Mouse (Mus musculus) heart, embryonic 15.5 days (tissue): ENCODE measurements around the gene Tpst1. TPM values are rescaled to one million over a fixed set of nuclear protein-coding genes. Genes with fewer than 3 reads are reported as not detected.
A peak's percentile ranks its signal among the peaks of the same experiment; 100 is the strongest.

Source experiments
- ATAC-seq: fragments of 200-750 bp; cut with Nextera tagmentation; replicated peaks from 2 replicates; pipeline ENCODE4 v1.8.0; 2017; ENCODE audit warnings: low read depth, moderate TSS enrichment; ENCODE audit not compliant: insufficient number of reproducible peaks, insufficient read depth, low FRiP score
- H3K27ac ChIP-seq: fragments of 300-500 bp; sonication (generic); 2 replicates; pipeline ENCODE4 v1.5.1; 2015; ENCODE audit warnings: mild to moderate bottlenecking, inconsistent platforms
- H3K27me3 ChIP-seq: fragments of 300-500 bp; sonication (generic); 2 replicates; pipeline ENCODE4 v1.6.1; 2015; ENCODE audit warnings: inconsistent platforms
- H3K36me3 ChIP-seq: fragments of 300-500 bp; sonication (generic); 2 replicates; pipeline ENCODE4 v1.6.1; 2015; ENCODE audit warnings: mild to moderate bottlenecking, inconsistent platforms
- H3K4me1 ChIP-seq: fragments of 300-500 bp; sonication (generic); replicated peaks from 2 replicates; pipeline ENCODE4 v1.6.1; 2015; ENCODE audit warnings: inconsistent platforms
- H3K4me2 ChIP-seq: fragments of 300-500 bp; sonication (generic); 2 replicates; pipeline ENCODE4 v1.6.1; 2015; ENCODE audit warnings: inconsistent platforms, mild to moderate bottlenecking, moderate library complexity
- H3K4me3 ChIP-seq: fragments of 300-500 bp; sonication (generic); 2 replicates; pipeline ENCODE4 v1.5.1; 2015; ENCODE audit warnings: mild to moderate bottlenecking, inconsistent platforms
- H3K9ac ChIP-seq: fragments of 300-500 bp; sonication (generic); 2 replicates; pipeline ENCODE4 v1.6.1; 2015; ENCODE audit warnings: mild to moderate bottlenecking, inconsistent platforms
- H3K9me3 ChIP-seq: fragments of 300-500 bp; sonication (generic); replicated peaks from 2 replicates; pipeline ENCODE4 v1.6.1; 2016; ENCODE audit warnings: inconsistent platforms
- WGBS: fragments of 180-500 bp; shearing (Covaris S2); methylation state at CpG from one replicate; pipeline ENCODE4 v1.1.7; 2015; ENCODE audit warnings: mixed read lengths; 5-methylcytosine and 5-hydroxymethylcytosine counted together
- polyA plus RNA-seq: library from polyadenylated mRNA; unstranded; fragments of >200 nt; fragmentation: Nextera tagmentation; extraction: Ambion mirVana; gene quantifications from 2 replicates; pipeline ENCODE4 v1.2.1, GENCODE M21; 2015

Tpst1 gene
- polyA plus RNA-seq, 1 experiment from 2014 or later, result 27.2 TPM

- Histone ChIP-seq H3K4me1 (peaks cover 7% of the 10 kb centered on the region), H3K27ac (no peak overlapping the region), H3K4me2 (no peak overlapping the region), H3K36me3 (no peaks in the 10 kb centered on the region), H3K27me3 (no peaks in the 10 kb centered on the region), H3K4me3 (no peak overlapping the region), H3K9me3 (no peaks in the 10 kb centered on the region), H3K9ac (no peak overlapping the region)
- WGBS, result 13% methylated on average over 2 of the region's 2 CpGs
- ATAC-seq, result peak; percentile 47; the same call in 1 of the 2 replicates
Measured at GRCm38 (mm10) chr5:130097837-130098236, 24.7 kb downstream of the Tpst1 start.

- WGBS, result 94% methylated on average over 17 of the region's 17 CpGs
- no peaks in the 10 kb centered on the region for H3K9me3 ChIP-seq
- H3K36me3 ChIP-seq, result no peaks in the 10 kb centered on the region
- no peak overlapping the region for H3K27ac ChIP-seq
- no peak for ATAC-seq
- peaks cover 7% of the 10 kb centered on the region for H3K4me1 ChIP-seq
- H3K9ac ChIP-seq, result no peak overlapping the region
- H3K27me3 ChIP-seq, result no peaks in the 10 kb centered on the region
- no peak overlapping the region for H3K4me2 ChIP-seq
- H3K4me3 ChIP-seq, result no peak overlapping the region
Measured at GRCm38 (mm10) chr5:130101724-130102123, 28.6 kb downstream of the Tpst1 start.

- H3K4me2 ChIP-seq, result no peak overlapping the region
- no peak overlapping the region for H3K27ac ChIP-seq
- H3K27me3 ChIP-seq, result no peaks in the 10 kb centered on the region
- no peaks in the 10 kb centered on the region for H3K9me3 ChIP-seq
- H3K36me3 ChIP-seq, result no peaks in the 10 kb centered on the region
- ATAC-seq, result no peak
- no peaks in the 10 kb centered on the region for H3K4me1 ChIP-seq
- WGBS, result 51% methylated on average over 3 of the region's 3 CpGs
- no peak overlapping the region for H3K9ac ChIP-seq
- H3K4me3 ChIP-seq, result no peak overlapping the region
Measured at GRCm38 (mm10) chr5:130109348-130109747, 36.2 kb downstream of the Tpst1 start.

- H3K36me3 ChIP-seq, result no peaks in the 10 kb centered on the region
- H3K4me1 ChIP-seq, result no peaks in the 10 kb centered on the region
- no peak overlapping the region for H3K27ac ChIP-seq
- no peak overlapping the region for H3K4me3 ChIP-seq
- H3K9ac ChIP-seq, result no peak overlapping the region
- 83% methylated on average over 12 of the region's 12 CpGs for WGBS
- H3K9me3 ChIP-seq, result no peaks in the 10 kb centered on the region
- H3K27me3 ChIP-seq, result no peaks in the 10 kb centered on the region
- H3K4me2 ChIP-seq, result no peak overlapping the region
- no peak for ATAC-seq
Measured at GRCm38 (mm10) chr5:130110632-130111464, 37.7 kb downstream of the Tpst1 start.

GRCm38 (mm10) chr5:130112653-130113052 lies 39.5 kb downstream of the Tpst1 start:
- Histone ChIP-seq H3K4me3 (no peak overlapping the region), H3K36me3 (no peaks in the 10 kb centered on the region), H3K9me3 (no peaks in the 10 kb centered on the region), H3K27me3 (no peaks in the 10 kb centered on the region), H3K4me2 (no peak overlapping the region), H3K4me1 (no peaks in the 10 kb centered on the region), H3K9ac (no peak overlapping the region), H3K27ac (no peak overlapping the region)
- no peak for ATAC-seq

- H3K4me2 ChIP-seq, result no peak overlapping the region
- no peaks in the 10 kb centered on the region for H3K27me3 ChIP-seq
- WGBS, result 75% methylated on average over 12 of the region's 12 CpGs
- H3K9ac ChIP-seq, result no peak overlapping the region
- no peaks in the 10 kb centered on the region for H3K36me3 ChIP-seq
- H3K4me3 ChIP-seq, result no peak overlapping the region
- no peaks in the 10 kb centered on the region for H3K9me3 ChIP-seq
- no peak for ATAC-seq
- H3K27ac ChIP-seq, result no peak overlapping the region
- no peaks in the 10 kb centered on the region for H3K4me1 ChIP-seq
Measured at GRCm38 (mm10) chr5:130116116-130116515, 43.0 kb downstream of the Tpst1 start.

GRCm38 (mm10) chr5:130116857-130117256 lies 43.7 kb downstream of the Tpst1 start:
- H3K4me1 ChIP-seq, result no peaks in the 10 kb centered on the region
- H3K36me3 ChIP-seq, result no peaks in the 10 kb centered on the region
- no peaks in the 10 kb centered on the region for H3K9me3 ChIP-seq
- 87% methylated on average over 7 of the region's 7 CpGs for WGBS
- ATAC-seq, result no peak
- no peak overlapping the region for H3K9ac ChIP-seq
- no peak overlapping the region for H3K4me2 ChIP-seq
- no peak overlapping the region for H3K27ac ChIP-seq
- H3K4me3 ChIP-seq, result no peak overlapping the region
- H3K27me3 ChIP-seq, result no peaks in the 10 kb centered on the region

- WGBS, result 68% methylated on average over 6 of the region's 6 CpGs
- Histone ChIP-seq H3K9me3 (no peaks in the 10 kb centered on the region), H3K27ac (no peak overlapping the region), H3K9ac (no peak overlapping the region), H3K4me3 (no peak overlapping the region), H3K4me2 (no peak overlapping the region), H3K27me3 (no peaks in the 10 kb centered on the region), H3K36me3 (no peaks in the 10 kb centered on the region), H3K4me1 (no peaks in the 10 kb centered on the region)
- ATAC-seq, result no peak
Measured at GRCm38 (mm10) chr5:130117932-130118331, 44.8 kb downstream of the Tpst1 start.

- no peak overlapping the region for H3K9ac ChIP-seq
- H3K4me1 ChIP-seq, result no peaks in the 10 kb centered on the region
- no peak for ATAC-seq
- no peaks in the 10 kb centered on the region for H3K9me3 ChIP-seq
- WGBS, result 53% methylated on average over 3 of the region's 3 CpGs
- H3K27me3 ChIP-seq, result no peaks in the 10 kb centered on the region
- no peak overlapping the region for H3K4me2 ChIP-seq
- H3K36me3 ChIP-seq, result no peaks in the 10 kb centered on the region
- H3K27ac ChIP-seq, result no peak overlapping the region; the same call in 1 of the 2 replicates
- H3K4me3 ChIP-seq, result no peak overlapping the region
Measured at GRCm38 (mm10) chr5:130119236-130119635, 46.1 kb downstream of the Tpst1 start.

GRCm38 (mm10) chr5:130120070-130120736 lies 47.1 kb downstream of the Tpst1 start:
- H3K4me2 ChIP-seq, result no peak overlapping the region
- no peak for ATAC-seq
- 82% methylated on average over 12 of the region's 12 CpGs for WGBS

GRCm38 (mm10) chr5:130120904-130121303 lies 47.8 kb downstream of the Tpst1 start:
- ATAC-seq, result peak; percentile 77
- no peak overlapping the region for H3K9ac ChIP-seq
- H3K27me3 ChIP-seq, result no peaks in the 10 kb centered on the region
- 52% methylated on average over 6 of the region's 6 CpGs for WGBS
- no peaks in the 10 kb centered on the region for H3K9me3 ChIP-seq
- no peak overlapping the region for H3K4me3 ChIP-seq
- H3K27ac ChIP-seq, result no peak overlapping the region
- H3K4me1 ChIP-seq, result no peaks in the 10 kb centered on the region
- no peaks in the 10 kb centered on the region for H3K36me3 ChIP-seq
- no peak overlapping the region for H3K4me2 ChIP-seq

More at GRCm38 (mm10) chr5:130120070-130120736, 47.1 kb downstream of the Tpst1 start:
- H3K27me3 ChIP-seq, result no peaks in the 10 kb centered on the region
- H3K9me3 ChIP-seq, result no peaks in the 10 kb centered on the region
- H3K9ac ChIP-seq, result no peak overlapping the region
- H3K4me3 ChIP-seq, result no peak overlapping the region
- H3K36me3 ChIP-seq, result no peaks in the 10 kb centered on the region
- no peak overlapping the region for H3K27ac ChIP-seq
- H3K4me1 ChIP-seq, result no peaks in the 10 kb centered on the region
